In genomic region chr1:120287679-120288078, GRCm38 (mm10) we compare ENCODE assay signal across 27 mouse cellular contexts. TPM values are rescaled to one million over a fixed set of nuclear protein-coding genes. Genes with fewer than 3 reads are reported as not detected.
A peak's percentile ranks its signal among the peaks of the same experiment; 100 is the strongest.
DNase-seq lines count a peak whose midpoint lies in the region; ATAC-seq lines count a peak whose summit lies in the region.
"Had no signal": no experiment of that assay in that cellular context is flagged by ENCODE, and none has a peak within 500 bp of the region (broad histone marks: within the 10 kb centered on the region; RNA-seq: fewer than 3 reads in every experiment).

No protein-coding gene starts in this region.

- no peak overlapping the region for H3K4me3 ChIP-seq in hindbrain, embryonic 10.5 days
- H3K4me3 ChIP-seq in hindbrain, embryonic 13.5 days: no peak overlapping the region
- no peak overlapping the region for H3K4me3 ChIP-seq in midbrain, embryonic 11.5 days (ENCODE audit: low read depth, low read length)
- no peak overlapping the region for H3K4me3 ChIP-seq in midbrain, embryonic 16.5 days (ENCODE audit: low read depth, low read length)
- H3K4me3 ChIP-seq: embryonic facial prominence, embryonic 12.5 days; embryonic facial prominence, embryonic 15.5 days; forebrain, embryonic 13.5 days; gastrocnemius, adult 2 months; hindbrain, embryonic 15.5 days; intestine, embryonic 15.5 days had no signal

- no peak overlapping the region for H3K9ac ChIP-seq in hindbrain, embryonic 13.5 days
- no peak overlapping the region for H3K9ac ChIP-seq in midbrain, embryonic 11.5 days (ENCODE audit: low read length)
- no peak overlapping the region for H3K9ac ChIP-seq in midbrain, embryonic 16.5 days (ENCODE audit: low read depth, low read length)
- H3K9ac ChIP-seq: embryonic facial prominence, embryonic 12.5 days; embryonic facial prominence, embryonic 15.5 days; forebrain, embryonic 13.5 days; hindbrain, embryonic 15.5 days; intestine, embryonic 15.5 days had no signal

- no peak for DNase-seq in hindbrain, embryonic 10.5 days (ENCODE audit: low spot score)
- peak; percentile 62 for DNase-seq in midbrain, embryonic 11.5 days (ENCODE audit: low spot score, missing footprints)
- DNase-seq in retina, postnatal 1 day: peak; percentile 78
- DNase-seq: adrenal gland, postnatal 10 days; adrenal gland, postnatal 36 days; cerebellum, adult 11 months; cerebellum, adult 2 months; cerebellum, adult 9-11 months; cerebellum, postnatal 25 days; gastrocnemius, postnatal 14 days; heart, adult 11 months; kidney, adult 18-20 months had no signal

- H3K4me2 ChIP-seq in hindbrain, embryonic 13.5 days: no peak overlapping the region
- H3K4me2 ChIP-seq in midbrain, embryonic 11.5 days: no peak overlapping the region
- H3K4me2 ChIP-seq in midbrain, embryonic 16.5 days (ENCODE audit: low read length): no peak overlapping the region
- H3K4me2 ChIP-seq: embryonic facial prominence, embryonic 12.5 days; embryonic facial prominence, embryonic 15.5 days; forebrain, embryonic 13.5 days; heart, embryonic 11.5 days; hindbrain, embryonic 15.5 days; intestine, embryonic 15.5 days had no signal

- 34% methylated on average over 4 of the region's 4 CpGs for WGBS in hindbrain, embryonic 10.5 days
- 18% methylated on average over 4 of the region's 4 CpGs for WGBS in hindbrain, embryonic 13.5 days
- 54% methylated on average over 4 of the region's 4 CpGs for WGBS in midbrain, embryonic 11.5 days
- WGBS in midbrain, embryonic 16.5 days: 40% methylated on average over 4 of the region's 4 CpGs

- peaks cover 8% of the 10 kb centered on the region for H3K9me3 ChIP-seq in hindbrain, embryonic 10.5 days
- 0 out of 2 replicates have a peak, but pooled peaks cover 6% of the 10 kb centered on the region for H3K9me3 ChIP-seq in hindbrain, embryonic 13.5 days
- H3K9me3 ChIP-seq in midbrain, embryonic 11.5 days (ENCODE audit: control insufficient read depth, low read length): no peaks in the 10 kb centered on the region
- no peaks in the 10 kb centered on the region for H3K9me3 ChIP-seq in midbrain, embryonic 16.5 days (replicated peaks; ENCODE audit: control insufficient read depth, low read length, poor library complexity, severe bottlenecking)
- H3K9me3 ChIP-seq: embryonic facial prominence, embryonic 12.5 days; embryonic facial prominence, embryonic 15.5 days; forebrain, embryonic 13.5 days; hindbrain, embryonic 15.5 days; intestine, embryonic 15.5 days had no signal

- no peak for ATAC-seq in hindbrain, embryonic 13.5 days (ENCODE audit: low FRiP score)
- ATAC-seq in midbrain, embryonic 11.5 days (ENCODE audit: low FRiP score): no peak
- ATAC-seq in midbrain, embryonic 16.5 days: no peak
- no peak for ATAC-seq in activated CD4-positive, CD25-positive, alpha-beta regulatory T cell, adult 4 months
- ATAC-seq: CD4-positive, CD25-positive, alpha-beta regulatory T cell, adult 4 months; forebrain, embryonic 13.5 days; forebrain, embryonic 16.5 days; intestine, embryonic 15.5 days had no signal

- peak overlapping the region; percentile 53; the same call in 1 of the 2 replicates for H3K27ac ChIP-seq in hindbrain, embryonic 10.5 days
- H3K27ac ChIP-seq in hindbrain, embryonic 13.5 days: no peak overlapping the region
- H3K27ac ChIP-seq in midbrain, embryonic 11.5 days (ENCODE audit: low read depth, low read length): no peak overlapping the region
- H3K27ac ChIP-seq in midbrain, embryonic 16.5 days (ENCODE audit: low read length): no peak overlapping the region
- H3K27ac ChIP-seq: embryonic facial prominence, embryonic 12.5 days; embryonic facial prominence, embryonic 15.5 days; forebrain, embryonic 13.5 days; gastrocnemius, adult 2 months; hindbrain, embryonic 15.5 days; intestine, embryonic 15.5 days had no signal

- H3K36me3 ChIP-seq in hindbrain, embryonic 10.5 days: no peaks in the 10 kb centered on the region
- no peaks in the 10 kb centered on the region for H3K36me3 ChIP-seq in hindbrain, embryonic 13.5 days
- no peaks in the 10 kb centered on the region for H3K36me3 ChIP-seq in midbrain, embryonic 11.5 days (ENCODE audit: control insufficient read depth, insufficient read depth, low read length)
- H3K36me3 ChIP-seq in midbrain, embryonic 16.5 days (ENCODE audit: control insufficient read depth, insufficient read depth, low read length): no peaks in the 10 kb centered on the region
- H3K36me3 ChIP-seq: embryonic facial prominence, embryonic 12.5 days; embryonic facial prominence, embryonic 15.5 days; hindbrain, embryonic 15.5 days; intestine, embryonic 15.5 days had no signal

- H3K27me3 ChIP-seq in hindbrain, embryonic 10.5 days (ENCODE audit: insufficient read depth, poor library complexity, severe bottlenecking): no peaks in the 10 kb centered on the region
- H3K27me3 ChIP-seq in hindbrain, embryonic 13.5 days: no peaks in the 10 kb centered on the region
- H3K27me3 ChIP-seq in midbrain, embryonic 11.5 days (ENCODE audit: control insufficient read depth, insufficient read depth, low read length): no peaks in the 10 kb centered on the region
- no peaks in the 10 kb centered on the region for H3K27me3 ChIP-seq in midbrain, embryonic 16.5 days (ENCODE audit: control insufficient read depth, insufficient read depth, low read depth, low read length)
- H3K27me3 ChIP-seq: embryonic facial prominence, embryonic 12.5 days; embryonic facial prominence, embryonic 15.5 days; forebrain, embryonic 13.5 days; hindbrain, embryonic 15.5 days; intestine, embryonic 15.5 days had no signal

- peaks cover 18% of the 10 kb centered on the region for H3K4me1 ChIP-seq in hindbrain, embryonic 10.5 days (replicated peaks)
- peaks cover 8% of the 10 kb centered on the region; the same call in 1 of the 2 replicates for H3K4me1 ChIP-seq in hindbrain, embryonic 13.5 days (replicated peaks)
- no peaks in the 10 kb centered on the region for H3K4me1 ChIP-seq in midbrain, embryonic 11.5 days (ENCODE audit: control insufficient read depth, insufficient read depth, low read length)
- H3K4me1 ChIP-seq in midbrain, embryonic 16.5 days (ENCODE audit: control insufficient read depth, insufficient read depth, low read length): no peaks in the 10 kb centered on the region
- H3K4me1 ChIP-seq: embryonic facial prominence, embryonic 12.5 days; embryonic facial prominence, embryonic 15.5 days; forebrain, embryonic 13.5 days; hindbrain, embryonic 15.5 days; intestine, embryonic 15.5 days had no signal

RNA-seq across cellular contexts. Expression of gene Steap3, which starts 15.2 kb away (rescaled TPM):
- 3.3 and 3.6 TPM in 2 replicates for polyA plus RNA-seq in hindbrain, embryonic 10.5 days (2016; fragmentation: Nextera tagmentation; extraction: Ambion mirVana)
- 1.9 and 2.2 TPM in 2 replicates for polyA plus RNA-seq in hindbrain, embryonic 13.5 days (2015; fragmentation: Nextera tagmentation; extraction: Ambion mirVana)
- polyA plus RNA-seq in midbrain, embryonic 11.5 days (2014; fragmentation: Nextera tagmentation; extraction: Ambion mirVana): 2.8 and 3.0 TPM in 2 replicates
- polyA plus RNA-seq in midbrain, embryonic 16.5 days (2015; fragmentation: Nextera tagmentation; extraction: Ambion mirVana): 2.7 and 3.7 TPM in 2 replicates
- polyA plus RNA-seq in activated CD4-positive, CD25-positive, alpha-beta regulatory T cell, adult 4 months (2017; shearing (Covaris generic)): not detected
- polyA plus RNA-seq: CD4-positive, CD25-positive, alpha-beta regulatory T cell, adult 4 months had no signal

RNA-seq across cellular contexts. Expression of gene C1ql2, which starts 52.7 kb away (rescaled TPM):
- polyA plus RNA-seq in hindbrain, embryonic 10.5 days (2016; fragmentation: Nextera tagmentation; extraction: Ambion mirVana): 0.54 and 1.8 TPM in 2 replicates
- 2.5 and 4.2 TPM in 2 replicates for polyA plus RNA-seq in hindbrain, embryonic 13.5 days (2015; fragmentation: Nextera tagmentation; extraction: Ambion mirVana)
- polyA plus RNA-seq in midbrain, embryonic 11.5 days (2014; fragmentation: Nextera tagmentation; extraction: Ambion mirVana): 0.62 and 0.77 TPM in 2 replicates
- 14.0 and 17.6 TPM in 2 replicates for polyA plus RNA-seq in midbrain, embryonic 16.5 days (2015; fragmentation: Nextera tagmentation; extraction: Ambion mirVana)
- polyA plus RNA-seq in activated CD4-positive, CD25-positive, alpha-beta regulatory T cell, adult 4 months (2017; shearing (Covaris generic)): not detected
- polyA plus RNA-seq: C2C12; CD4-positive, CD25-positive, alpha-beta regulatory T cell, adult 4 months; embryonic facial prominence, embryonic 15.5 days; heart, embryonic 11.5 days; heart, embryonic 14.5 days; heart, postnatal 0 days; intestine, embryonic 15.5 days had no signal
